Mouse (Mus musculus) forebrain, embryonic 15.5 days (tissue): ENCODE measurements around the gene Snap23. TPM values are rescaled to one million over a fixed set of nuclear protein-coding genes. Genes with fewer than 3 reads are reported as not detected.

Source experiments
- ATAC-seq: fragments of 200-750 bp; cut with Nextera tagmentation; replicated peaks from 2 replicates; pipeline ENCODE4 v1.8.0; 2017; ENCODE audit warnings: mild to moderate bottlenecking, moderate TSS enrichment, moderate library complexity
- H3K27ac ChIP-seq: fragments of 300-500 bp; sonication (generic); replicated peaks from 2 replicates; pipeline ENCODE4 v1.5.1; 2015; ENCODE audit warnings: mild to moderate bottlenecking, inconsistent platforms
- H3K27me3 ChIP-seq: fragments of 300-500 bp; sonication (generic); 2 replicates; pipeline ENCODE4 v1.6.1; 2015; ENCODE audit warnings: inconsistent platforms
- H3K36me3 ChIP-seq: fragments of 300-500 bp; sonication (generic); 2 replicates; pipeline ENCODE4 v1.6.1; 2015; ENCODE audit warnings: mild to moderate bottlenecking, inconsistent platforms
- H3K4me1 ChIP-seq: fragments of 300-500 bp; sonication (generic); 2 replicates; pipeline ENCODE4 v1.6.1; 2015; ENCODE audit warnings: inconsistent platforms
- H3K4me2 ChIP-seq: fragments of 300-500 bp; sonication (generic); replicated peaks from 2 replicates; pipeline ENCODE4 v1.6.1; 2015; ENCODE audit warnings: mild to moderate bottlenecking, inconsistent platforms
- H3K4me3 ChIP-seq: fragments of 300-500 bp; sonication (generic); 2 replicates; pipeline ENCODE4 v1.5.1; 2015; ENCODE audit warnings: mild to moderate bottlenecking, inconsistent platforms
- H3K9ac ChIP-seq: fragments of 300-500 bp; sonication (generic); replicated peaks from 2 replicates; pipeline ENCODE4 v1.6.1; 2015; ENCODE audit warnings: mild to moderate bottlenecking, inconsistent platforms
- H3K9me3 ChIP-seq: fragments of 300-500 bp; sonication (generic); 2 replicates; pipeline ENCODE4 v1.6.1; 2016; ENCODE audit warnings: inconsistent platforms
- WGBS: fragments of 180-500 bp; shearing (Covaris S2); methylation state at CpG from one replicate; pipeline ENCODE4 v1.1.7; 2015; ENCODE audit warnings: mixed read lengths; 5-methylcytosine and 5-hydroxymethylcytosine counted together
- polyA plus RNA-seq: library from polyadenylated mRNA; unstranded; fragments of >200 nt; fragmentation: Nextera tagmentation; extraction: Ambion mirVana; gene quantifications from 2 replicates; pipeline ENCODE4 v1.2.1, GENCODE M21; 2015

The Snap23 gene
- polyA plus RNA-seq, 1 experiment from 2014 or later = 17.3 TPM

- Histone ChIP-seq H3K9ac (no peak overlapping the region), H3K4me3 (no peak overlapping the region), H3K27me3 (no peaks in the 10 kb centered on the region), H3K4me2 (no peak overlapping the region), H3K9me3 (no peaks in the 10 kb centered on the region), H3K36me3 (peaks cover 58% of the 10 kb centered on the region), H3K27ac (no peak overlapping the region), H3K4me1 (no peaks in the 10 kb centered on the region)
- ATAC-seq = no peak
- WGBS = 92% methylated on average over 2 of the region's 2 CpGs
Measured at GRCm38 (mm10) chr2:120597734-120598133, 30.3 kb downstream of the Snap23 start.

- Histone ChIP-seq H3K36me3 (peaks cover 64% of the 10 kb centered on the region), H3K4me1 (no peaks in the 10 kb centered on the region), H3K27me3 (no peaks in the 10 kb centered on the region), H3K9me3 (no peaks in the 10 kb centered on the region), H3K4me2 (no peak overlapping the region), H3K9ac (no peak overlapping the region), H3K4me3 (no peak overlapping the region), H3K27ac (no peak overlapping the region)
- 94% methylated on average over 4 of the region's 4 CpGs for WGBS
- no peak for ATAC-seq
Measured at GRCm38 (mm10) chr2:120599506-120599905, 32.0 kb downstream of the Snap23 start.

GRCm38 (mm10) chr2:120606021-120606690, 38.7 kb downstream of the Snap23 start:
- no peaks in the 10 kb centered on the region for H3K9me3 ChIP-seq
- H3K27me3 ChIP-seq = no peaks in the 10 kb centered on the region
- no peak for ATAC-seq
- H3K4me3 ChIP-seq = no peak overlapping the region
- peaks cover 26% of the 10 kb centered on the region for H3K36me3 ChIP-seq
- no peak overlapping the region for H3K9ac ChIP-seq
- 91% methylated on average over 6 of the region's 6 CpGs for WGBS
- no peak overlapping the region for H3K27ac ChIP-seq
- no peak overlapping the region for H3K4me2 ChIP-seq
- peaks cover 18% of the 10 kb centered on the region for H3K4me1 ChIP-seq

GRCm38 (mm10) chr2:120608830-120609723, 41.6 kb downstream of the Snap23 start, which contains the start of the genes Haus2 and Lrrc57:
Gene Haus2 (plus strand): TSS chr2:120609383.
Gene Lrrc57 (minus strand): TSS chr2:120609520.
- H3K27me3 ChIP-seq = no peaks in the 10 kb centered on the region
- no peaks in the 10 kb centered on the region for H3K9me3 ChIP-seq
- peaks cover 18% of the 10 kb centered on the region for H3K4me1 ChIP-seq
- peak within 1 kb of the TSS; percentile 89 for H3K9ac ChIP-seq
- H3K27ac ChIP-seq = peak within 1 kb of the TSS; percentile 94
- H3K4me3 ChIP-seq = peak within 1 kb of the TSS; percentile 81
- peak; percentile 97 for ATAC-seq
- H3K4me2 ChIP-seq = peak within 1 kb of the TSS; percentile 67
- under 1% methylated on average over 52 of the region's 52 CpGs for WGBS
- H3K36me3 ChIP-seq = peaks cover 22% of the 10 kb centered on the region

- Histone ChIP-seq H3K27me3 (no peaks in the 10 kb centered on the region), H3K36me3 (peaks cover 43% of the 10 kb centered on the region), H3K27ac (no peak overlapping the region), H3K4me3 (no peak overlapping the region), H3K4me2 (no peak overlapping the region), H3K9me3 (no peaks in the 10 kb centered on the region), H3K9ac (no peak overlapping the region), H3K4me1 (no peaks in the 10 kb centered on the region)
- ATAC-seq = no peak
- WGBS = 92% methylated on average over 5 of the region's 5 CpGs
Measured at GRCm38 (mm10) chr2:120616279-120617163, 49.0 kb downstream of the Snap23 start.

GRCm38 (mm10) chr2:120619538-120619937, 52.1 kb downstream of the Snap23 start:
- no peak overlapping the region for H3K9ac ChIP-seq
- H3K36me3 ChIP-seq = peaks cover 33% of the 10 kb centered on the region
- no peak overlapping the region for H3K27ac ChIP-seq
- 100% methylated on average over 1 of the region's 1 CpGs for WGBS
- no peaks in the 10 kb centered on the region for H3K4me1 ChIP-seq
- no peak overlapping the region for H3K4me2 ChIP-seq
- no peak for ATAC-seq
- H3K9me3 ChIP-seq = no peaks in the 10 kb centered on the region
- H3K4me3 ChIP-seq = no peak overlapping the region
- H3K27me3 ChIP-seq = no peaks in the 10 kb centered on the region

GRCm38 (mm10) chr2:120622920-120623319, 55.4 kb downstream of the Snap23 start:
- H3K27me3 ChIP-seq = no peaks in the 10 kb centered on the region
- peaks cover 19% of the 10 kb centered on the region for H3K36me3 ChIP-seq
- ATAC-seq = no peak
- H3K4me1 ChIP-seq = no peaks in the 10 kb centered on the region
- H3K4me2 ChIP-seq = no peak overlapping the region
- H3K9ac ChIP-seq = no peak overlapping the region
- no peaks in the 10 kb centered on the region for H3K9me3 ChIP-seq
- no peak overlapping the region for H3K27ac ChIP-seq
- H3K4me3 ChIP-seq = no peak overlapping the region

- H3K4me1 ChIP-seq = peaks cover 4% of the 10 kb centered on the region
Measured at GRCm38 (mm10) chr2:120628076-120628865, 60.8 kb downstream of the Snap23 start.

GRCm38 (mm10) chr2:120628886-120629735, 61.6 kb downstream of the Snap23 start, which contains the start of gene Stard9:
Gene Stard9 (plus strand): TSS chr2:120629121.
- Histone ChIP-seq H3K4me2 (peak within 1 kb of the TSS; percentile 66), H3K4me3 (peak within 1 kb of the TSS; percentile 57), H3K9me3 (no peaks in the 10 kb centered on the region), H3K9ac (peak within 1 kb of the TSS; percentile 55), H3K27me3 (no peaks in the 10 kb centered on the region), H3K27ac (peak within 1 kb of the TSS; percentile 67), H3K36me3 (0 out of 2 replicates have a peak, but pooled peaks cover 2% of the 10 kb centered on the region), H3K4me1 (peaks cover 4% of the 10 kb centered on the region)
- ATAC-seq = peak; percentile 100
- WGBS = 2% methylated on average over 36 of the region's 36 CpGs

More at GRCm38 (mm10) chr2:120628076-120628865, 60.8 kb downstream of the Snap23 start:
- ATAC-seq = peak; percentile 48
- WGBS = 28% methylated on average over 10 of the region's 10 CpGs
- H3K4me3 ChIP-seq = peak overlapping the region; percentile 57
- no peaks in the 10 kb centered on the region for H3K36me3 ChIP-seq
- no peaks in the 10 kb centered on the region for H3K9me3 ChIP-seq
- H3K4me2 ChIP-seq = peak overlapping the region; percentile 66
- peak overlapping the region; percentile 23; the same call in 1 of the 2 replicates for H3K9ac ChIP-seq
- peak overlapping the region; percentile 67 for H3K27ac ChIP-seq
- H3K27me3 ChIP-seq = no peaks in the 10 kb centered on the region

- no peak overlapping the region for H3K27ac ChIP-seq
- no peak for ATAC-seq
- 78% methylated on average over 2 of the region's 2 CpGs for WGBS
- 0 out of 2 replicates have a peak, but pooled peaks cover 2% of the 10 kb centered on the region for H3K36me3 ChIP-seq
- peaks cover 4% of the 10 kb centered on the region for H3K4me1 ChIP-seq
- no peak overlapping the region for H3K4me2 ChIP-seq
- no peaks in the 10 kb centered on the region for H3K27me3 ChIP-seq
- no peaks in the 10 kb centered on the region for H3K9me3 ChIP-seq
- no peak overlapping the region for H3K4me3 ChIP-seq
- no peak overlapping the region for H3K9ac ChIP-seq
Measured at GRCm38 (mm10) chr2:120630246-120630645, 62.8 kb downstream of the Snap23 start.
